Mouse (Mus musculus) stomach, postnatal 0 days (tissue): ENCODE measurements around the gene Med4. TPM values are rescaled to one million over a fixed set of nuclear protein-coding genes. Genes with fewer than 3 reads are reported as not detected.

ENCODE experiments used
- ATAC-seq: fragments of 200-750 bp; cut with Nextera tagmentation; 2 replicates; pipeline ENCODE4 v1.8.0; 2017; ENCODE audit not compliant: low FRiP score, low TSS enrichment
- DNase-seq: peaks from one replicate; pipeline ENCODE4 v3.0.0-alpha.2; 2016; ENCODE audit warnings: low spot score
- H3K27ac ChIP-seq: fragments of 300-500 bp; sonication (generic); replicated peaks from 2 replicates; pipeline ENCODE4 v1.5.1; 2014; ENCODE audit warnings: mild to moderate bottlenecking, control low read depth
- H3K27me3 ChIP-seq: fragments of 300-500 bp; sonication (generic); 2 replicates; pipeline ENCODE4 v1.6.1; 2014; ENCODE audit warnings: low read length; ENCODE audit not compliant: control insufficient read depth, insufficient read depth
- H3K36me3 ChIP-seq: fragments of 300-500 bp; sonication (generic); 2 replicates; pipeline ENCODE4 v1.6.1; 2014; ENCODE audit warnings: low read length, mixed read lengths; ENCODE audit not compliant: control insufficient read depth, insufficient read depth
- H3K4me1 ChIP-seq: fragments of 300-500 bp; sonication (generic); replicated peaks from 2 replicates; pipeline ENCODE4 v1.6.1; 2014; ENCODE audit warnings: antibody characterized with exemption; ENCODE audit not compliant: control insufficient read depth, insufficient read depth
- H3K4me2 ChIP-seq: fragments of 300-500 bp; sonication (generic); replicated peaks from 2 replicates; pipeline ENCODE4 v1.6.1; 2014; ENCODE audit warnings: low read depth, mild to moderate bottlenecking, control low read depth, moderate library complexity
- H3K4me3 ChIP-seq: fragments of 300-500 bp; sonication (generic); 2 replicates; pipeline ENCODE4 v1.5.1; 2014; ENCODE audit warnings: low read depth, low read length, control low read depth
- H3K9ac ChIP-seq: fragments of 300-500 bp; sonication (generic); 2 replicates; pipeline ENCODE4 v1.6.1; 2014; ENCODE audit warnings: mild to moderate bottlenecking, low read length, control low read depth, mixed read lengths
- H3K9me3 ChIP-seq: fragments of 300-500 bp; sonication (generic); 2 replicates; pipeline ENCODE4 v1.6.1; 2016; ENCODE audit warnings: low read length; ENCODE audit not compliant: control insufficient read depth
- CTCF ChIP-seq: IDR thresholded peaks from 2 replicates; pipeline ENCODE4 v1.5.1; 2016; ENCODE audit warnings: antibody characterized with exemption, low read depth, mild to moderate bottlenecking, moderate library complexity
- EP300 ChIP-seq: optimal IDR thresholded peaks from 2 replicates; pipeline ENCODE3; 2016; ENCODE audit warnings: antibody characterized with exemption
- WGBS: fragments of 180-500 bp; shearing (Covaris S2); extraction: QIAGEN DNeasy Blood & Tissue Kit; methylation state at CpG from one replicate; pipeline ENCODE4 v1.1.7; 2014; 5-methylcytosine and 5-hydroxymethylcytosine counted together
- polyA plus RNA-seq: library from polyadenylated mRNA; unstranded; fragments of >200 nt; fragmentation: Nextera tagmentation; extraction: Ambion mirVana; gene quantifications from 2 replicates; pipeline ENCODE4 v1.2.1, GENCODE M21; 2015

Gene Med4
- polyA plus RNA-seq, 1 experiment from 2014 or later = 39.4 TPM

- no peak overlapping the region for H3K9ac ChIP-seq
- no peak overlapping the region for H3K4me2 ChIP-seq
- H3K27ac ChIP-seq = no peak overlapping the region
- H3K27me3 ChIP-seq = no peaks in the 10 kb centered on the region
- TF ChIP-seq EP300 (no peak), CTCF (no peak)
- no peaks in the 10 kb centered on the region for H3K36me3 ChIP-seq
- H3K4me3 ChIP-seq = no peak overlapping the region
- DNase-seq = no peak
- 62% methylated on average over 6 of the region's 6 CpGs for WGBS
- H3K4me1 ChIP-seq = no peaks in the 10 kb centered on the region
- H3K9me3 ChIP-seq = no peaks in the 10 kb centered on the region
- no peak for ATAC-seq
Observed at GRCm38 (mm10) chr14:73494122-73494521, 15.7 kb upstream of the Med4 start.

- H3K9ac ChIP-seq = no peak overlapping the region
- H3K27me3 ChIP-seq = no peaks in the 10 kb centered on the region
- no peak overlapping the region for H3K27ac ChIP-seq
- no peak overlapping the region for H3K4me2 ChIP-seq
- no peak for DNase-seq
- 64% methylated on average over 7 of the region's 7 CpGs for WGBS
- H3K9me3 ChIP-seq = no peaks in the 10 kb centered on the region
- no peak for ATAC-seq
- H3K36me3 ChIP-seq = no peaks in the 10 kb centered on the region
- TF ChIP-seq EP300 (no peak), CTCF (peak; percentile 48)
- no peak overlapping the region for H3K4me3 ChIP-seq
- no peaks in the 10 kb centered on the region for H3K4me1 ChIP-seq
Observed at GRCm38 (mm10) chr14:73495753-73496152, 14.1 kb upstream of the Med4 start.

- H3K9ac ChIP-seq = no peak overlapping the region
- H3K27me3 ChIP-seq = no peaks in the 10 kb centered on the region
- ATAC-seq (no peak), DNase-seq (no peak)
- no peaks in the 10 kb centered on the region for H3K9me3 ChIP-seq
- H3K4me3 ChIP-seq = no peak overlapping the region
- no peak overlapping the region for H3K27ac ChIP-seq
- TF ChIP-seq EP300 = no peak
- TF ChIP-seq CTCF = no peak
- 91% methylated on average over 9 of the region's 9 CpGs for WGBS
- H3K4me1 ChIP-seq = no peaks in the 10 kb centered on the region
- no peaks in the 10 kb centered on the region for H3K36me3 ChIP-seq
- no peak overlapping the region for H3K4me2 ChIP-seq
Observed at GRCm38 (mm10) chr14:73501283-73501682, 8.5 kb upstream of the Med4 start.

- H3K4me2 ChIP-seq = no peak overlapping the region
- H3K27ac ChIP-seq = no peak overlapping the region
- WGBS = 43% methylated on average over 6 of the region's 6 CpGs
- no peaks in the 10 kb centered on the region for H3K36me3 ChIP-seq
- H3K27me3 ChIP-seq = no peaks in the 10 kb centered on the region
- H3K9ac ChIP-seq = no peak overlapping the region
- no peak for TF ChIP-seq CTCF
- TF ChIP-seq EP300 = no peak
- no peaks in the 10 kb centered on the region for H3K9me3 ChIP-seq
- no peaks in the 10 kb centered on the region for H3K4me1 ChIP-seq
- H3K4me3 ChIP-seq = no peak overlapping the region
- ATAC-seq (peak; percentile 35; the same call in 1 of the 2 replicates), DNase-seq (no peak)
Observed at GRCm38 (mm10) chr14:73501721-73502120, 8.1 kb upstream of the Med4 start.

GRCm38 (mm10) chr14:73502591-73503184 is 7.1 kb upstream of the Med4 start:
- peak overlapping the region; percentile 71 for H3K27ac ChIP-seq
- no peaks in the 10 kb centered on the region for H3K4me1 ChIP-seq
- no peak overlapping the region for H3K4me3 ChIP-seq
- no peaks in the 10 kb centered on the region for H3K9me3 ChIP-seq
- TF ChIP-seq EP300 = no peak
- TF ChIP-seq CTCF = no peak
- no peaks in the 10 kb centered on the region for H3K27me3 ChIP-seq
- H3K9ac ChIP-seq = no peak overlapping the region
- ATAC-seq (no peak; the same call in 1 of the 2 replicates), DNase-seq (peak; percentile 37)
- H3K4me2 ChIP-seq = no peak overlapping the region
- H3K36me3 ChIP-seq = no peaks in the 10 kb centered on the region
- 37% methylated on average over 7 of the region's 7 CpGs for WGBS

- Histone ChIP-seq H3K36me3 (no peaks in the 10 kb centered on the region), H3K27ac (peak overlapping the region; percentile 71; the same call in 1 of the 2 replicates), H3K4me1 (no peaks in the 10 kb centered on the region), H3K4me3 (no peak overlapping the region), H3K9ac (no peak overlapping the region), H3K9me3 (no peaks in the 10 kb centered on the region), H3K4me2 (no peak overlapping the region), H3K27me3 (no peaks in the 10 kb centered on the region)
- no peak for DNase-seq
- no peak for ATAC-seq
- TF ChIP-seq CTCF (no peak), EP300 (no peak)
- WGBS = 46% methylated on average over 13 of the region's 13 CpGs
Observed at GRCm38 (mm10) chr14:73503237-73503933, 6.4 kb upstream of the Med4 start.
